Mouse (Mus musculus): ENCODE measurements around the gene Fam120b.

Fam120b gene

GRCm38 (mm10) chr17:15395997-15396675 lies at the start of gene Fam120b:
TSS of gene Fam120b (plus strand) at chr17:15396202.
- peak; percentile 98 for DNase-seq (ENCODE audit: extremely low read depth, low read depth)

DNA sequence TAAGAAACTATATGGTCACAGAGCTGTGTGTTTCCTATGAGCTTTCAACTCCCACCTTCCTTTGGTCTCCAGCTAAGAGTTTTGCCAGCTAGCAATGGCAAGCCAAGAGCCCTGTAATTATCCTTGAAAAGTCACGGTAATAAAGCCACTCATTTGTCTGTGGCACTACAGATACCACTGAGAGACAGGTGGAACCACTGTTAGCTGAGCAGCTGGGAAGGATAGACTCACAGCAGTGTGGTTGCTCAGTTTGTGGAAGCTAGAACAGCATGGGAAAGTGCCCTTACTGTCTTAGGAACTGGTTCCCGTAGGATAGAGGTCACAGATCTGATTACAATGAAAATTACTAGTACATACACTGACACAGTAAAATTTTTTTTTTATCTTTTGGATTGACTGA lies 45.9 kb upstream of the Fam120b start:
- DNase-seq (ENCODE audit: extremely low read depth, low read depth) = no peak

- DNase-seq (ENCODE audit: extremely low read depth, low read depth) = no peak
These were observed 43.0 kb upstream of the Fam120b start for GRCm38 (mm10) chr17:15352869-15353610.

DNA sequence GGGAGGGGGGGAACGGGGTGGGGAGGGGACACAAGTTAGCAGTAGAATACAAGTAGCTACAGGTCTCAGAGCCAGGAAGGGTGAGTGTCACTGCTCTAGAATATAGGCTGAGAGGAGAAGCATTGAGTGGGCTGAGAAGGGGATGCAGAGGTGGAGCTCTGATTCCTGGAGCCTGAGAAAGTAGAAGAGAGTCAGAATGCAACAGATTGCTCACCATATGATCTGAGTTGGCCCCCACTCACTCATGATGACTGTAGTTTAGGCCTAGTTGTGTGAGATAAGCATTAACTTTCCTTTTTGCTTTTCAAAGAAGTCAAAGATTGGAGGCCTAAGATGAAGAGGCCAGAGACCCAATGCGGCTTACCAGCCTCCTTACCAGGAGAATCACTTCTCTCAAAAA lies 42.0 kb upstream of the Fam120b start:
- no peak for DNase-seq (ENCODE audit: extremely low read depth, low read depth)

DNA sequence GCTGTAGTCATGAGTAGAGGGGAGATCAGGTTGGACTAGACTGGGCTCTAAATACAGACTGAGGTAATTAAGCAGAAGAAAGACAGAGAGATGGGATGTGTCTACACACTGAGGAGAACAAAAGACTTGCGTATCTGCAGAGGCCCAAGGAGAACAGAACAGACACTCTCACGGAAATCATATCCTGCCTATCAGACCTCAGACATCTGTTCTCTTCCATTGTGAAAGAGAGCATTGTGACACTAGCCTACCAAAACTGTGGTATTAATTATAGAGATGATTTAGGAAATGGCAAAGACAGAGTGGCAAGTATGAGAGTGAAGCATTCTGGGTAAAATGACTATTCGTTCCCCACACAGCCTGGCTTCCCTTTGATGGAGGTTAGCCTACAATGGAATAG lies 40.9 kb upstream of the Fam120b start:
- DNase-seq (ENCODE audit: extremely low read depth, low read depth) = no peak

DNA sequence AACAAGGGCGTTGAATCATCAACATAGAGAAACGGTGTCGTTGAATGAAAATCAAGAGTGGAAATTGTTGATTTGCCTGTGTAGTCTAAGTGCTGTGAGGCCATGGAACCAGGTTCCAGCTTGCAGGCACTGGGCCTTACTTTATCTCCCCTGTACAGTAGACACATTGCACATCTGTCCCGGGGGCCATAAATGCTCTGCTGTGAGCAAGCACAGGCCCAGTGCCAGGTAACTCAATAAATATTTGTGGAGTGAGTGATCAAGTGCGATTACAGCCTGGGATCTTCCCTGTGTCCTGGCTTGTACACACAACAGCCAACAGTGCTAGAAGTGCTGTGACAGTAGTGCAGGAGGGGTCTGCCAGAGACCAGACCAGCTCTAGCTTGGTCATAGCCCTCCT lies 39.5 kb upstream of the Fam120b start:
- no peak for DNase-seq (ENCODE audit: extremely low read depth, low read depth)

- no peak for DNase-seq (ENCODE audit: extremely low read depth, low read depth)
These were observed 38.9 kb upstream of the Fam120b start for GRCm38 (mm10) chr17:15357071-15357470.

GRCm38 (mm10) chr17:15363656-15364055 lies 32.3 kb upstream of the Fam120b start:
- DNase-seq (ENCODE audit: extremely low read depth, low read depth) = no peak

DNA sequence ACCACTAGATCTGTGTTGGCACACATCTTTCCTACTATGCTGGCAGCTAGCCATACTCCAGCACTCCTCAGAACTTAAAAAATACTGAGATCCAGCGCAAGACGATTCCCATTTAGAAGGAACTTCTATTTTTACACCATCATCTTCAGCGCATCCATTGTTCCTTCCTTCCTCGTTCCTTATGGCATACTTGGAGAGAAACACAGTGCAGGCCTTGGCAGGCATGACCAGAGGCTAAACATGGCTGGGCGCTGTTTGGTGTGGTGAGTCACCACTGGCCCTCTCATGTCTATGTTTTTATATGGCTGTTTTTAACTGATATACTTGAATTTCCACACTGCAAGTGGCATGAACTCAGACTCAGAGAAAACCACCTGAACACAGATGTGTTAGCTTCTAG lies 30.4 kb upstream of the Fam120b start:
- no peak for DNase-seq (ENCODE audit: extremely low read depth, low read depth)

DNA sequence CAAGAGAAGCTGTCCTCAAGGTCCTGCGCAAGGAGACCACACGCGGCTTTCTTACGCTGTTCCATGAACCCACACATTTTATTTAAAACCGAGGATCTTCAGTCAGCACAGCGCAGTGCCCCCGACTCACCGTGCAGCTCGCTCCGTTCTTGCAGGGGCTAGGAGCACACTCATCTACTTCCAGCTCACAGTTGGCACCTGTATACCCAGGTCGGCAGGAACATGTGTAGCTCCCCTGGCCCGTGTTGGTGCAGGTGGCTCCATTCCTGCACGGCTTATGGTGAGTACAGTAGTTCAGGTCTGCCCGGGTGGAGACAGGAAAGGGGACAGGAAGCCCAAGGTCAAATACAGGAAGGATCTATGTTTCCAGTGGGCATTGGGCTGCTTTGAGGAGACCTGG lies 25.6 kb upstream of the Fam120b start:
- no peak for DNase-seq (ENCODE audit: extremely low read depth, low read depth)

GRCm38 (mm10) chr17:15371967-15372835 lies 23.8 kb upstream of the Fam120b start:
- no peak for DNase-seq (ENCODE audit: extremely low read depth, low read depth)

GRCm38 (mm10) chr17:15372931-15373652 lies 22.9 kb upstream of the Fam120b start:
- no peak for DNase-seq (ENCODE audit: extremely low read depth, low read depth)

GRCm38 (mm10) chr17:15374321-15375141 lies 21.5 kb upstream of the Fam120b start:
- no peak for DNase-seq (ENCODE audit: extremely low read depth, low read depth)

DNA sequence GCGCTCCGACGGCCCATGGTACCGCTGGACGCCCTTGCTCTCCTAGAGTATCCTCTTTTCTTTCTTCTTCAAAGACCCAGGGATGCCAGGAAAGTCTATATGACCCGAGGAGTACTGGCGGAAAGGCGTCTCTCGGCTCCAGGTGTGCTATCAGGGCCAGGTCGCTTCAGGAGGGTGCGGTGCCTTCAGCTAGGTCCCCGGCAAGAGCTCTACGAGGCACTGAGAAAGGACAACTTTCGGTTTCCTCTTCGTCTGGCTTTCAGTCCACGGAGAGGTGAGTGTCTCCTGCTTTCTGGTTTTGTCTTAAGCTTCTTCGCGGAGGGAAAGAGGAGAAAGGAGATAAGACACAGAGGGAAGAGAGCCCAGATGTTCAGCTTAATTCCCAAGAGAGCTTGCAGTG lies 20.8 kb upstream of the Fam120b start:
- no peak for DNase-seq (ENCODE audit: extremely low read depth, low read depth)

DNA sequence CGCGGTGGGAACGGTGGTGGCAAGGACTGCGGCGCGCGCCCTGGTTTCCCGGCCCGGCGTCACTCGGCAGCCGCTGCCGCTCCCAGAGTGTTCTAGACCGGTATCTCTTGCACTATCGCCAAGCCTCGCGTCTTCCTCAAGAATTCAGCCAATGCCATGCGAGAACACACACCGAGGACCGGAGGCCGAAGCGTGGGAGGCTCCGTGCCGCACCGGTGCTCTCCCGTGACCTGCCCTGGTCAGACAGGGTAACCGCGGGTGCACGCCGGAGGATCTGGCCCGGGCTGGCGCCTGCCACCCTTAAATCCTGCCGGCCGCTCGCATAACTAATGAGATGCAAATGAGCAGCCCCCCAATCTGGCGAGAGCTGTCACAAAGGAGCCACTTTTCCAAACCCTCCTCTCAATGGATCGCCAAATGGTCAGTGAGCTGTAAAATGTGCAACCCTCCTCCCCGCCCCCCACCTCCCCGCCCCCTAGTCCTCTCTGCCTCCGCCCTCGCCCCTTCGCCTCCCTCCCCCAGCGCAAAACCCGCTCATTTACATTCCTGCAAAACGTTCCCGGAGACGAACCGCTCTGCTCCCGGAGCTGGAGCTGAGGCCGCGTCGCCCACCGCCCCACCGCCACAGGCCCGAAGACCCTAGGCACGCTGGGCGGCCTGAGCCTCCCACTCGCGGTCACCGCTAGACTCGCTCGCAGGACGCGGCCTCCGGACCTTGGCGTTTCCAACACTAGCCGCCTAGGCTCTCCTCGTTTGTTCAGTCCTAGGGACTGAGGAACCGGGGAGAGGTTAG lies 20.1 kb upstream of the Fam120b start:
- no peak for DNase-seq (ENCODE audit: extremely low read depth, low read depth)

DNA sequence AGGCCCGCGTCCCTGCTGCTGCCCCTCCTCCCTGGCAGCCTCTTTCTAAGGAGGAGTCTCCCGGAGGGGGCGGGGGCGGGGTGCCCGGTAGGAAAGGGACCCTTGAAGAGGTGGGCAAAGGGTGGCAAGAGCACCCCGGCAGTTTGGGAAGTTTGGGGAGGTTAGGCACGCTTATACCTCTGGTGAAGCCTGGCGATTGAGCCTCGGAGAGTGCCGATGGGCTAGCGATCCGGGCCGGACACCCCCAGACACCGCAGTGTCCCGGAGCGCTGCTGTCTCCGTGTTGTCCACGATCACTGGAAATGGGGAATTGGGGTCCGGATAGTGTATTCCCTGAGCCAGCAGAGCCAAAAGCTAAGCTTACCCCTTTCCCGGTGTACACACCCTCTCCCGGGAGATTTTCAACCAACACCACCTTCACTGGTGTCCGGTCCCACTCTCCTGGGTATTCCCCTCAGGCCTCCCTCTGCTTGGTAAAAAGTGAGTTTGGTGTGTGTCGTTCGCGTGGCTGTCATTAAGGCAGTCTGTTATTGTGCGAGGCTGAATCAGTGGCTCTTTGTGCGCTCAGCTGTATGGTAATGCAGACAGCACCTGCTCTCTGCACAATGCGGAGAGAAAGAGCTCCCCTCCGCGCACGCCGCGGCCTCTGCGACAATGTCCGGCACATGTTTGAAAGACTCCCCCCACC lies 19.4 kb upstream of the Fam120b start, which contains the start of gene Dll1:
Gene Dll1 (minus strand): TSS at position 379 of the 688 bp plus-strand sequence.
- no peak for DNase-seq (ENCODE audit: extremely low read depth, low read depth)

- DNase-seq (ENCODE audit: extremely low read depth, low read depth) = no peak
These were observed 18.1 kb upstream of the Fam120b start for GRCm38 (mm10) chr17:15377901-15378300.

DNA sequence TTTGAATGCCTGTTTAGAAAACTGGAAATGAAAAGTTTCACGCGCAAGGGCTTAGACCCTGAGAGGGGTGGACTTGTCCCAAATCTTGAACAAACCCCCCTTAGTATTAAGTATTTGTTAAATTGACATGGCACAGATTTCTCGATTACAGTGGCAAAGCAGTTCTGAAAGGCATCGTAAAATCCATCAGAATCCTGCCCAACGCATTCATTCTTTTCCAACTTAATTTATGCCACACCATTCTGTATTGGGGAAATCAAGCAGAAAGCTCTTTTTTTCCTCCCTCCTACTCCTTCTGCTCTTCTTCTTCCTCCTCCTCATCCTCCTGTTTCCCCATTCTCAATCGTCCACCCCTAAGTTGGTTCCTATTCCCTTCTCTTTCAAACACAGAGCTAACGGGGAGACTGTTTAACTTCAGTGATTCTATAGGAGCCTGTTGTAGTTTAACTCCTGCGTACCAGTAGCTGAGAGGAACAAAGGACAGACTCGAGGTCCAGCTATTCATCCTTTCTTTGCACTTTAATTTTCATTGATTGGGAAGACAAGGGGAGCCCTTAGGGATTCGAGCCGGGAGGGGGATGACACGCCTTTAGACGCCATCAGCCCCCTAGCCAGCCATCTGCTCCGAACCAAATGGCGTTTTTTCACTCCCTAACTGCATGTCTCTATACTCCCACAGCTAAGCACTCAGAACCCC lies 17.4 kb upstream of the Fam120b start:
- DNase-seq (ENCODE audit: extremely low read depth, low read depth) = no peak

Measured in MEL-GATA-1-ER (cell line).